Mouse (Mus musculus) lung, embryonic 16.5 days (tissue): ENCODE measurements around the gene Fkbp1b. TPM values are rescaled to one million over a fixed set of nuclear protein-coding genes. Genes with fewer than 3 reads are reported as not detected.
"Not testable (repeated sequence)": the region's sequence is repeated elsewhere in the genome, so short reads cannot be mapped to it uniquely, and the experiment has no call there.

Experiments used
- ATAC-seq: fragments of 200-750 bp; cut with Nextera tagmentation; 2 replicates; pipeline ENCODE4 v1.8.0; 2017; ENCODE audit warnings: low read depth, mild to moderate bottlenecking, moderate library complexity
- H3K27ac ChIP-seq: fragments of 300-500 bp; sonication (generic); 2 replicates; pipeline ENCODE4 v1.5.1; 2014; ENCODE audit warnings: mild to moderate bottlenecking, control low read depth, low read length
- H3K27me3 ChIP-seq: fragments of 300-500 bp; sonication (generic); 2 replicates; pipeline ENCODE4 v1.6.1; 2014; ENCODE audit warnings: low read depth, low read length, mixed read lengths; ENCODE audit not compliant: control insufficient read depth, insufficient read depth
- H3K36me3 ChIP-seq: fragments of 300-500 bp; sonication (generic); 2 replicates; pipeline ENCODE4 v1.6.1; 2014; ENCODE audit warnings: low read length; ENCODE audit not compliant: control insufficient read depth, insufficient read depth
- H3K4me1 ChIP-seq: fragments of 300-500 bp; sonication (generic); replicated peaks from 2 replicates; pipeline ENCODE4 v1.6.1; 2014; ENCODE audit warnings: low read length, mixed read lengths; ENCODE audit not compliant: control insufficient read depth, insufficient read depth
- H3K4me2 ChIP-seq: fragments of 300-500 bp; sonication (generic); 2 replicates; pipeline ENCODE4 v1.6.1; 2014; ENCODE audit warnings: low read depth, low read length, control low read depth
- H3K4me3 ChIP-seq: fragments of 300-500 bp; sonication (generic); 2 replicates; pipeline ENCODE4 v1.5.1; 2014; ENCODE audit warnings: mild to moderate bottlenecking, low read length, control low read depth
- H3K9ac ChIP-seq: fragments of 300-500 bp; sonication (generic); 2 replicates; pipeline ENCODE4 v1.6.1; 2014; ENCODE audit warnings: low read length, control low read depth
- H3K9me3 ChIP-seq: fragments of 300-500 bp; sonication (generic); 2 replicates; pipeline ENCODE4 v1.6.1; 2016; ENCODE audit warnings: low read length; ENCODE audit not compliant: control insufficient read depth
- WGBS: fragments of 180-500 bp; shearing (Covaris S2); extraction: QIAGEN DNeasy Blood & Tissue Kit; methylation state at CpG from one replicate; pipeline ENCODE4 v1.1.7; 2014; 5-methylcytosine and 5-hydroxymethylcytosine counted together
- polyA plus RNA-seq: library from polyadenylated mRNA; unstranded; fragments of >200 nt; fragmentation: Nextera tagmentation; extraction: Ambion mirVana; gene quantifications from 2 replicates; pipeline ENCODE4 v1.2.1, GENCODE M21; 2015

Gene Fkbp1b
- polyA plus RNA-seq, 1 experiment from 2014 or later = 9.3 TPM

GRCm38 (mm10) chr12:4788128-4788527, 53.3 kb downstream of the Fkbp1b start:
- not testable (repeated sequence) for H3K4me3 ChIP-seq, H3K27ac ChIP-seq, H3K27me3 ChIP-seq, H3K4me2 ChIP-seq, H3K36me3 ChIP-seq, H3K9me3 ChIP-seq, H3K4me1 ChIP-seq, H3K9ac ChIP-seq, ATAC-seq
- 94% methylated on average over 25 of the region's 25 CpGs for WGBS

- ATAC-seq = no peak
- no peak overlapping the region for H3K4me3 ChIP-seq
- H3K4me1 ChIP-seq = no peaks in the 10 kb centered on the region
- H3K27me3 ChIP-seq = no peaks in the 10 kb centered on the region
- H3K36me3 ChIP-seq = no peaks in the 10 kb centered on the region
- 67% methylated on average over 2 of the region's 2 CpGs for WGBS
- no peak overlapping the region for H3K9ac ChIP-seq
- H3K9me3 ChIP-seq = no peaks in the 10 kb centered on the region
- H3K27ac ChIP-seq = no peak overlapping the region
- H3K4me2 ChIP-seq = no peak overlapping the region
Observed at GRCm38 (mm10) chr12:4784466-4784865, 56.9 kb downstream of the Fkbp1b start.

- no peak overlapping the region for H3K4me3 ChIP-seq
- no peaks in the 10 kb centered on the region for H3K4me1 ChIP-seq
- no peaks in the 10 kb centered on the region for H3K9me3 ChIP-seq
- H3K36me3 ChIP-seq = no peaks in the 10 kb centered on the region
- H3K4me2 ChIP-seq = no peak overlapping the region
- no peak for ATAC-seq
- H3K27me3 ChIP-seq = no peaks in the 10 kb centered on the region
- no peak overlapping the region for H3K9ac ChIP-seq
- WGBS = 52% methylated on average over 5 of the region's 5 CpGs
- H3K27ac ChIP-seq = no peak overlapping the region
Observed at GRCm38 (mm10) chr12:4783598-4783997, 57.8 kb downstream of the Fkbp1b start.

Other genes with a start within 250 kb of the Fkbp1b start
- gene Itsn2, start 249.0 kb downstream of the Fkbp1b start, polyA plus RNA-seq = 37.6 and 39.7 TPM in 2 replicates
- gene Gm3625, start 248.7 kb downstream of the Fkbp1b start, polyA plus RNA-seq = not detected in 2 replicates
- gene Fam228a, start 103.2 kb downstream of the Fkbp1b start, polyA plus RNA-seq = 0.13 and 0.34 TPM in 2 replicates
- 2.0 and 2.3 TPM in 2 replicates for gene Pfn4, start 72.6 kb downstream of the Fkbp1b start, polyA plus RNA-seq
- 2.6 and 2.8 TPM in 2 replicates for gene Fam228b, start 72.3 kb downstream of the Fkbp1b start, polyA plus RNA-seq
- 161 and 180 TPM in 2 replicates for gene Sf3b6, start 24.0 kb downstream of the Fkbp1b start, polyA plus RNA-seq
- 15.5 and 16.1 TPM in 2 replicates for gene Wdcp, start 1.7 kb upstream of the Fkbp1b start, polyA plus RNA-seq
- gene Mfsd2b, start 32.8 kb upstream of the Fkbp1b start, polyA plus RNA-seq = 1.8 and 2.3 TPM in 2 replicates
- 24.7 and 25.4 TPM in 2 replicates for gene Ubxn2a, start 66.1 kb upstream of the Fkbp1b start, polyA plus RNA-seq
- 7.7 and 8.4 TPM in 2 replicates for gene Atad2b, start 75.8 kb upstream of the Fkbp1b start, polyA plus RNA-seq